Mouse (Mus musculus) heart, postnatal 10 days (tissue): ENCODE measurements around the gene Vmn1r199. TPM values are rescaled to one million over a fixed set of nuclear protein-coding genes. Genes with fewer than 3 reads are reported as not detected.
A peak's percentile ranks its signal among the peaks of the same experiment; 100 is the strongest.
"Not testable (repeated sequence)": the region's sequence is repeated elsewhere in the genome, so short reads cannot be mapped to it uniquely, and the experiment has no call there.

Experiments
- DNase-seq, 2 experiments: peaks; one replicate each; pipeline ENCODE4 v3.0.0; 2021
- intact Hi-C: fragments of 180-260 bp; cut with DNase I; formaldehyde crosslinking; loops from one replicate; pipeline ENCODE4 v1.15.1; 2025
- total RNA-seq, 2 experiments: library from RNA; stranded (reverse); gene quantifications; 2 replicates each; pipeline ENCODE4 v1.2.3; 2021

The Vmn1r199 gene
- total RNA-seq, result not detected

DNA sequence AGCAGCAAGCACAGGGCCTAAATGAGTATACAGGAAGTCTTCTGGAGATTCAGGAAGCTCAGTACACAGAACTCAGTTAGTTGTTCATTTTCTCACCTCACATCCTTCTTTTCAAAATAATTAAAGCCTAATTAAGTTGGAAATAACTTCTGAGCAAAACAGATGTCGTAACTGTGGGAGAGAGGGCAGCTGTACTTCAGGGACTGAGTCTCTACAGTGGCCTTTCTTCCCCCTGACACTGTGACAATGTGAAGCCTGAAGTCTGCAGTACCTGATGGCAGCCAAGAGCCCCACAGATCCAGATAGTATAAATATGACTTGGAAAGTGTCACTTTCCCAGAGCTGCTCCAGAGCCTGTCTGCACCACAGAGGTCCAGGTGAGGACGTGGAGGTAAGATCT, at the start of gene Vmn1r199:
TSS of gene Vmn1r199 (plus strand) at position 301 of the 400 bp plus-strand sequence.
- intact Hi-C loops, result no loop called here
- no peak for DNase-seq

DNA sequence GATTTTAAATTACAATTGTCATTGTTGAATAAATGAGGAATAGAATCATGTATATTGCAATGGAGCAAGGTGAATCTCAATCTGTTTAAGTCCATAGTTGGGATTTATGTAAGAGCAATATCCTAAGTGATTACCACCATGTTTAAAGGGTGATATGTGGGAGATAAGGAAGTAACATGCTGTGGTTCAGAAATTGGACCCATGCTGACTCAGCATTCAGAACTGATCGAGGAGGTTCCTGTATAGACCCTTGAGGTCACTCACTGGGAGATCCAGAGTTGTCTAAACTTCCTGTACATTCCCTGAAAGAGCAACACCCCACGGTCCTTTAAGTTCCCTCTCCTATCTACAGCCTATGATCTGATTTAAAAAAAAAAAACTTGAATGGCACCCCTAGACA, 46.3 kb upstream of the Vmn1r199 start:
- intact Hi-C loops, result no loop called here
- no peak for DNase-seq

DNA sequence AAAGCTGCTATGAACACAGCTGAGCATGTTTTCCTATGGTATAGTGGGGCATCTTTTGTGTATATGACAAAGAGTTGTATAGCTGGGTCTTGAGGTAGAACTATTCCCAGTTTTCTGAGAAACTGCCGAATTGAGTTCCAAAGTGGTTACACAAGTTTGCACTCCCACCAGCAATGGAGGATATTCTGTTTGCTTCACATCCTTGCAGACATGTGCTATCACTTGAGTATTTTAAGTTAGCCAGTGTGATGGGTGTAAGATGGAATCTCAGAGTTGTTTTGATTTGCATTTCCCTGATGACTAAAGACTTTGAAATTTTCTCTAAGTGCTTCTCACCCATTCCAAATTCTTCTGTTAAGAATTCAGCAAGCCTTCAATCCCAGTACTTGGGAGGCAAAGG, 44.1 kb upstream of the Vmn1r199 start:
- intact Hi-C loops, result no loop called here
- DNase-seq, result no peak

DNA sequence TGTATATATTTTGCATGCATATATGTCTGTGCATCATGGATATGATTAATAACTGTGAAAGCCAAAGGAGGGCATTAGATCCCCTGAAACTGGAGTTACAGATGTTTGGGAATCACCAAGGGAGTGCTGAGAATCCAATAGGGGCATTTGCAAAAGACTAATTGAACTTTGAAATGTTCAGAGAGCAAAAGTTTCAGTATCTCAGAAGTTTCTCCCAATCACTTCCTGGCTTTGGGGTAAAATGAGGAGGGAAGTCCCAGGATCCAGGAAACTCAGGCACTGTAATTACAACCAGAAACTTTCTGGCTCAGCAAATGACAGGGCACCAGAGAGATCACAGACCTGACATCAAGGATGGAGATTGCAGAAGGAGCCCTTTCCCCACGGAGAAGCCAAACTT, 29.6 kb upstream of the Vmn1r199 start, which contains the start of gene Vmn1r198:
TSS of gene Vmn1r198 (plus strand) at position 301 of the 400 bp plus-strand sequence.
- DNase-seq, result no peak
- intact Hi-C loops, result no loop called here

DNA sequence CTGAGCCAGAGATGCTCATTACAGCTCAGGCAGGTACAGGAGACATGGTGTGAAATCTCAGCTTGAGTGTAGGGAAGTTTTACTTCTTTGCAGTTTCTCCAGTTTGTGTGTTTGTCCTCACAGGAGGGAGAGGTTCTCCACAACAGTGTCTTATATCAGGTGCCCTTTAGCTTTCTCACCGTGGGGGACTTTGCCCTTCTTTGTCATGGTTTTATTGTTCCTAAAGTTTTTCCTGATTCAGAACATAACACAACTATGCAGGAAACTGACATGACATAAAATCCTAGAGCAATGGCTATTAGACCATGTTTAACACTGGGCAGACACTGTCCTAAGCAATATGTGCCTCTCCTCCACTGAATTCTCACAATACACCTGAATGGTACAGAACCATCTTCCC, 28.8 kb upstream of the Vmn1r199 start:
- no peak for DNase-seq
- intact Hi-C loops, result no loop called here

DNA sequence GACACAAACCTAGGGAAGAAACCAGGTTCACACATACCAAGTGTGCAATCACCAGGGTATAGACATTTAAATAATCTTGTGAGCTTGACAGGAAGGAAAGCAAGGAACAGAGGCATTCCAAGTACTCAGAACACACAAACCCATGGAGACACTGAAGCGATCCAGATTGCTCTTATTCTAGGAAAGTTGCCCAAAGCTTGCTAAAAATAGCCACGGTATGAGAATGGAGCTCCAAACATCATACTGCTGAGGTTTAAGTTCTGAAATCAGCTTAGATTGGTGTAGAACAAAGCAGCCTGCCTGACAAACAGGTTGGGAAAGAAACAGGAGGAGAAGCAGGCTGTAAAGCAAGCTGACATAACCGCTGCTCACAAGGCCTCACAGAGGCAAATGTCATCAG, 1.5 kb downstream of the Vmn1r199 start:
- peak; percentile 50 to 62 for DNase-seq
- intact Hi-C loops, result not testable (repeated sequence)

DNA sequence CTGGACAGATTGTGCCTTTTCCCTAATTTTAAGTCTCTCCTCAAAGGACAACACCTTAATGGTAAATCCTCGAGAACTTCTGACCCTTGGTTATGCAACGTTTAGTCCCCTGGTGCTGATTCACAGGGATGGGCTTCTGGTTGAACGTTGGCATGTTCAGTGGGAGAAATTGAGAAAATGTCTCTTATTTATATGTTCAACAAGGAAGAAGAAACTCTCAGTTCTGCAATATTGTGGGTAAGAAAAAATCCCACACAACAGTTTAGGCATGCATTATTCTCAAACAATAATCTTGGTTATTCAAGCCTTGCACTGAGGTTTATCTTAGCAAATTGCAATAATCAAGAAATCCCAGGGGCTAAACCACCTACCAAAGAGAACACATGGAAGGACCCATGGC, 3.8 kb downstream of the Vmn1r199 start:
- DNase-seq, result no peak
- intact Hi-C loops, result no loop called here

DNA sequence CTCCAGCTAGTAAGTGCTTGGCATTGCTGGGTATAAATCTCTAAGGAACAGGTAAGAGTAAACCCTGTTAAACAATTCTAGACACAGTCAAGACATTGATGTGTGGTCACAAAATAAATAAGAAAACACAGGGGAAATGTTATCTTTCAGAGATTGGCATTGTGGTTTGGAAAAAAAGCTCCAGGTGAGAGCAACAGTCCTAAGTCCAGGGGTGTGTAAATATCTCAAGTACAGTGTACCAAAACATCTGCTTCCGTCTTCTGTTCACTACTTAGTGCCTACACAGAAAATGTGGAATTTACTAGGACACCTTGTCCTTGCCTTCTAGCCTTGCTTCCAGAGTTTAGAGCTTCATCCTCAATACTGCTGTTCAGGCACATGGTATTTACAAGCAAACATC, 7.4 kb downstream of the Vmn1r199 start:
- no peak for DNase-seq
- intact Hi-C loops, result no loop called here

DNA sequence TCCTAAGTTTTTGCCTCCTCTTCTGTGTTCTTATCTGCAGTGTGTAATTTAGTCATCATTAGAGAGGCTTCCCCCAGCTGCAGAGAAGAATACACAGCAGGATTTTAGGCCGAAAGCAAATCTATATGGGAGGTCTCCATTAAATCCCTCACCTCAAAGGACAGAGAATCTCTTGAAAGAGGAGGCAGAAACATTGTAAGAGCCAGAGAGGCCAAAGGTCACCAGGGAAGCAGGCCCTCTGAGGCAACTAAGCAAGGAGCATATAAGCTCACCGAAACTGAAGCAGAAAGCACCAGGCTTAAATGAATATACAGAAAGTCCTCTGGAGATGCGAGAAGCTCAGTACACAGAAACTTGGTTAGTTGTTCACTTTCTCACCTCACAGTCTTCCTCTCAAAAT, 10.5 kb downstream of the Vmn1r199 start, which contains the start of gene Vmn1r200:
TSS of gene Vmn1r200 (plus strand) at position 301 of the 400 bp plus-strand sequence.
- intact Hi-C loops, result no loop called here
- no peak for DNase-seq

DNA sequence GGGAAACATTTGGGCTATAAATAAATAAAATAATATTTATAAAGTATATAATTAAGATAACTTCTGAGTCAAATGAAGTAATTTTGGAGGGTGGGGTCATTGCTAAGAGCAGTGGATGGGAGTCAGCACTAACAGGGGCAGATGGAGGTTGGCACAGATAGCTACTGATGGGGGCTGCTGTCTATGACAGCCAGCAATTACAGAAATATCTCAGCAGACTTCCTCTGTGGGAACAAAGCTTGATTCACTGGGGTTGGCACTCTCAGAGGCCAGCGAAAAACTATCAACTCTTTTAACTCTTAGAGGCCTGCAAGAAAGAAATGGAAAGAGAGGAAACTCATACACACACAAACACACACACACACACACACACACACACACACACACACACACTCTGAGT, 23.4 kb downstream of the Vmn1r199 start:
- no peak for DNase-seq

More for the DNA sequence above, 23.4 kb downstream of the Vmn1r199 start:
- intact Hi-C loops, result no loop called here

Other genes with a start within 250 kb of the Vmn1r199 start
- not detected for gene Vmn1r191, start 195.8 kb upstream of the Vmn1r199 start, total RNA-seq
- gene Vmn1r192, start 188.7 kb upstream of the Vmn1r199 start, total RNA-seq, result not detected
- gene Vmn1r193, start 156.7 kb upstream of the Vmn1r199 start, total RNA-seq, result not detected
- not detected for gene Vmn1r194, start 135.6 kb upstream of the Vmn1r199 start, total RNA-seq
- gene Vmn1r195, start 109.3 kb upstream of the Vmn1r199 start, total RNA-seq, result not detected
- not detected for gene Vmn1r196, start 89.9 kb upstream of the Vmn1r199 start, total RNA-seq
- not detected for gene Vmn1r197, start 55.2 kb upstream of the Vmn1r199 start, total RNA-seq
- gene Vmn1r198, start 29.5 kb upstream of the Vmn1r199 start, total RNA-seq, result not detected
- gene Vmn1r200, start 10.6 kb downstream of the Vmn1r199 start, total RNA-seq, result not detected
- not detected for gene Vmn1r201, start 92.1 kb downstream of the Vmn1r199 start, total RNA-seq
- not detected for gene Vmn1r202, start 125.6 kb downstream of the Vmn1r199 start, total RNA-seq
- not detected for gene Vmn1r203, start 138.3 kb downstream of the Vmn1r199 start, total RNA-seq
- gene Vmn1r204, start 173.4 kb downstream of the Vmn1r199 start, total RNA-seq, result not detected
- gene Vmn1r205, start 213.2 kb downstream of the Vmn1r199 start, total RNA-seq, result not detected
- gene Vmn1r206, start 244.4 kb downstream of the Vmn1r199 start, total RNA-seq, result not detected